Mouse (Mus musculus): ENCODE results near the gene 9230112D13Rik. TPM values are rescaled to one million over a fixed set of nuclear protein-coding genes. Genes with fewer than 3 reads are reported as not detected.

Gene 9230112D13Rik
- polyA plus RNA-seq, 1 experiment from 2014 or later = not detected

GRCm38 (mm10) chr14:34471591-34471990 lies 51.0 kb downstream of the 9230112D13Rik start:
- Histone ChIP-seq H3K4me1 (ENCODE audit: control insufficient read depth, insufficient read depth, low read length) (no peaks in the 10 kb centered on the region), H3K27ac (ENCODE audit: low read length) (no peak overlapping the region), H3K36me3 (ENCODE audit: control insufficient read depth, insufficient read depth, low read length) (no peaks in the 10 kb centered on the region), H3K4me2 (ENCODE audit: low read length) (no peak overlapping the region), H3K9me3 (replicated peaks; ENCODE audit: control insufficient read depth, low read length, poor library complexity, severe bottlenecking) (no peaks in the 10 kb centered on the region), H3K27me3 (ENCODE audit: control insufficient read depth, insufficient read depth, low read depth, low read length) (no peaks in the 10 kb centered on the region), H3K4me3 (ENCODE audit: low read depth, low read length) (no peak overlapping the region), H3K9ac (ENCODE audit: low read depth, low read length) (no peak overlapping the region)
- ATAC-seq = no peak

GRCm38 (mm10) chr14:34466291-34466690 lies 56.3 kb downstream of the 9230112D13Rik start:
- Histone ChIP-seq H3K4me3 (ENCODE audit: low read depth, low read length) (no peak overlapping the region), H3K4me1 (ENCODE audit: control insufficient read depth, insufficient read depth, low read length) (no peaks in the 10 kb centered on the region), H3K27me3 (ENCODE audit: control insufficient read depth, insufficient read depth, low read depth, low read length) (no peaks in the 10 kb centered on the region), H3K27ac (ENCODE audit: low read length) (no peak overlapping the region), H3K4me2 (ENCODE audit: low read length) (no peak overlapping the region), H3K36me3 (ENCODE audit: control insufficient read depth, insufficient read depth, low read length) (no peaks in the 10 kb centered on the region), H3K9me3 (replicated peaks; ENCODE audit: control insufficient read depth, low read length, poor library complexity, severe bottlenecking) (no peaks in the 10 kb centered on the region), H3K9ac (ENCODE audit: low read depth, low read length) (no peak overlapping the region)
- WGBS = 65% methylated on average over 3 of the region's 3 CpGs
- ATAC-seq = no peak

Other genes starting within 250 kb of the 9230112D13Rik start
- gene Shld2, start 212.3 kb downstream of the 9230112D13Rik start, polyA plus RNA-seq (2015; fragmentation: Nextera tagmentation; extraction: Ambion mirVana) = 4.8 and 6.4 TPM in 2 replicates
- 89.8 and 92.8 TPM in 2 replicates for gene Glud1, start 212.1 kb downstream of the 9230112D13Rik start, polyA plus RNA-seq (2015; fragmentation: Nextera tagmentation; extraction: Ambion mirVana)
- gene Fam25c, start 167.4 kb downstream of the 9230112D13Rik start, polyA plus RNA-seq (2015; fragmentation: Nextera tagmentation; extraction: Ambion mirVana) = not detected in 2 replicates
- gene Sncg, start 148.0 kb downstream of the 9230112D13Rik start, polyA plus RNA-seq (2015; fragmentation: Nextera tagmentation; extraction: Ambion mirVana) = 27.6 and 31.0 TPM in 2 replicates
- gene Mmrn2, start 147.3 kb downstream of the 9230112D13Rik start, polyA plus RNA-seq (2015; fragmentation: Nextera tagmentation; extraction: Ambion mirVana) = 3.5 and 3.6 TPM in 2 replicates
- 15.2 and 15.4 TPM in 2 replicates for gene Bmpr1a, start 19.5 kb downstream of the 9230112D13Rik start, polyA plus RNA-seq (2015; fragmentation: Nextera tagmentation; extraction: Ambion mirVana)
- 0.71 and 0.99 TPM in 2 replicates for gene Ldb3, start 65.9 kb upstream of the 9230112D13Rik start, polyA plus RNA-seq (2015; fragmentation: Nextera tagmentation; extraction: Ambion mirVana)
- not detected in 2 replicates for gene Opn4, start 77.3 kb upstream of the 9230112D13Rik start, polyA plus RNA-seq (2015; fragmentation: Nextera tagmentation; extraction: Ambion mirVana)
- 10.8 and 12.6 TPM in 2 replicates for gene Wapl, start 151.1 kb upstream of the 9230112D13Rik start, polyA plus RNA-seq (2015; fragmentation: Nextera tagmentation; extraction: Ambion mirVana)

All from midbrain, embryonic 16.5 days (tissue).